Mouse (Mus musculus): Measurements from ENCODE around the gene Tigar. TPM values are rescaled to one million over a fixed set of nuclear protein-coding genes. Genes with fewer than 3 reads are reported as not detected.
A peak's percentile ranks its signal among the peaks of the same experiment; 100 is the strongest.

The Tigar gene
- polyA plus RNA-seq, 1 experiment: 1.7 TPM

DNA sequence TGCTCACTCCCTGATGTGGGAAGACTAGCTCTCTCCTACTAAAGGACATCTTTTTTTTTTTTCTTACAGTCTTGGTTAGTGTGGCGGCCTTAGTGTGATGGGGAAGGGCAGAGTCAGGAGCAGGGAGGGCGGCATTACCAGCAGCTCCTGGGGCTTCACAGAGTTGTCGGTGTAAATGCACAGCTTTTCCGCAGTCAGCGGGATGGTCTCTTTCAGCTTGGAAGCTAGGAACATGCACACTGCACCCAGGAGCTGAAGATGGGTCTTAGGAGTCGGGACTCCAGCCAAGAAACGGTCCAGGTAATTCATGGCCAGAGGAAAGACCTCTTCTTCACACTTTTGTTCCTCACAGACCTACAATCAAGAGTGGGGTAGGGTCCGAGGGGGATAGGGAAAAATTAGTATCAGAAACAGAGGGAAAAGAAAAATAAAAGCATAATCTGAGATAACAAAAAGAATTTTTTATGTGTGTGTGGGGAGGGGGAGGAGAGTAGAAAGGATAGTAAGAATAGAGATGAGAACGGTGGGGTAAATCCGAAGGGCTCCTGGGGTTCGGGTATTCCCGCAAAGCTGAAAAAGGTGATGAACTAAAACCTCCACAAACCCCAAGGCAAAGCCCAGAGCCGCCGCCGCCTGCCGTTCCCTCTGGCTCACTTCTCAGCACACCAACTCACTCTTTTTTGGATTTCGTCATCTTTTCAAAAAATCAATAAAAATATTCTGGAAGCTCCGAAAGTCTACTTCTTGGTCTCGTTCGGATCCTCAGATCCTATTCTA, 39.4 kb upstream of the Tigar start:
- 22% methylated on average over 20 of the region's 20 CpGs for WGBS
- Histone ChIP-seq H3K4me1 (ENCODE audit: control insufficient read depth, insufficient read depth, insufficient read length) (peaks cover 5% of the 10 kb centered on the region; the same call in 1 of the 2 replicates), H3K4me3 (ENCODE audit: extremely low read depth, insufficient read depth, insufficient read length) (peak overlapping the region; percentile 63), H3K27me3 (ENCODE audit: control insufficient read depth, insufficient read depth, low read length) (peaks cover 3% of the 10 kb centered on the region; the same call in 1 of the 2 replicates), H3K27ac (ENCODE audit: insufficient read depth, low read length) (no peak overlapping the region), H3K36me3 (ENCODE audit: control insufficient read depth, insufficient read depth, low read length) (0 out of 2 replicates have a peak, but pooled peaks cover 5% of the 10 kb centered on the region)
- DNase-seq (ENCODE audit: low read depth in 1 of 2, low spot score in 2 of 2): no peak
- TF ChIP-seq CTCF (IDR thresholded peaks at IDR 0.05; ENCODE audit: extremely low read depth, insufficient read depth, insufficient read length, insufficient replicate concordance) (no peak), POLR2A (IDR thresholded peaks at IDR 0.05; ENCODE audit: low read depth, low read length) (no peak)

DNA sequence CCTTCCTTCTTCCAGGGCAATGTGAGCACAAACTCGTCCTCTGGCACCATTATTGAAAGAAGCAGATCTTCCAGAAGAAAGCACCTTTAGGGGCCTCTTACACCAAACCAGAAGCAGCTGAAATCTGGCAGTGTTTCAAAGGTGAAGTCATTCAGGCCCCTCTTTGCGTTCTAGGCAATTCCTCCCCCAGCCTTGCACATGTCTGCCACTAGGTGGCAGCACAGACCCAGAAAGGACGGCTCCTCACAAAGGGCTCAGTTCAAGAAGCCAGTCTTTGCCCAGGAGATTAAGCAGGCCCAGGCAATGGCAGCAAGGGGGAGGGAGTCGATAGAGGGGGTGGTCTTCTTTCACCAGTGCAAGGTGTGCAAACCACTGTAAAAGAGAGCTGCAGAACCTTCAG, 38.3 kb upstream of the Tigar start:
- Histone ChIP-seq H3K36me3 (ENCODE audit: control insufficient read depth, insufficient read depth, low read length) (0 out of 2 replicates have a peak, but pooled peaks cover 5% of the 10 kb centered on the region), H3K4me1 (ENCODE audit: control insufficient read depth, insufficient read depth, insufficient read length) (no peaks in the 10 kb centered on the region; the same call in 1 of the 2 replicates), H3K27ac (ENCODE audit: insufficient read depth, low read length) (no peak overlapping the region), H3K27me3 (ENCODE audit: control insufficient read depth, insufficient read depth, low read length) (0 out of 2 replicates have a peak, but pooled peaks cover 1% of the 10 kb centered on the region), H3K4me3 (ENCODE audit: extremely low read depth, insufficient read depth, insufficient read length) (no peak overlapping the region)
- WGBS: 4% methylated on average over 4 of the region's 4 CpGs
- DNase-seq (ENCODE audit: low read depth in 1 of 2, low spot score in 2 of 2): peak; percentile 77 to 78
- TF ChIP-seq POLR2A (IDR thresholded peaks at IDR 0.05; ENCODE audit: low read depth, low read length): no peak
- peak; percentile 96 for TF ChIP-seq CTCF (IDR thresholded peaks at IDR 0.05; ENCODE audit: extremely low read depth, insufficient read depth, insufficient read length, insufficient replicate concordance)

DNA sequence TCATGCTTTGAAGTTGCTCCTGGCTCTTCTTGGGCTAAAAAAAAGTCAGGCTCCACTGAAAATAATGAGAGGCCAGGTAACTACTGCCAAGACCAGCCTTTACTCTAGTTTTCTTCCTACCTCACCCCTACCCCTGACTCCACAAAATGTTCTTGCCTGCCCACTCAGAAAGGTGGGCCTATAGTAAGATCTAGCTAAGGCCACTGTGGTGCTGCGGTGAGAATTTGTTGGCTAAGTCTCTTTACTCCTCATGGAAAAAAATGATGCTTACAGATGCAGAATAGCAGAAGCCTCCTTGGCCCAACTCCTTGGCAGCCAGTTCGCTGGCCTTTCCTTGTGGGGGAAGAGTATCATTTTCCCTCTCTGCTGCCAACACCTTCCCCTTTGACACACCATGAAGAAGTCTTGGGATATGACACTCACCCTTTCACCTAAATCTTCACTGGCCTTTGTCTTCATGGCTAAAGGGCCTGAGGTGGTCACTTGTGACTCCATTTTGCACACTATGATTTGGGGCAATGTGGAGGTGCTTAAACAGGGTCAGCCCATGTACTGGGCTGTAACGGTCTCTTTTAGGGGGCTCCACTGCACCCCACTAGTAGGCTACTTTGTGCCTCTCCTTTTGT, 37.1 kb upstream of the Tigar start:
- peaks cover 5% of the 10 kb centered on the region; the same call in 1 of the 2 replicates for H3K36me3 ChIP-seq (ENCODE audit: control insufficient read depth, insufficient read depth, low read length)
- no peaks in the 10 kb centered on the region for H3K27me3 ChIP-seq (ENCODE audit: control insufficient read depth, insufficient read depth, low read length)
- no peak overlapping the region for H3K27ac ChIP-seq (ENCODE audit: insufficient read depth, low read length)
- H3K4me3 ChIP-seq (ENCODE audit: extremely low read depth, insufficient read depth, insufficient read length): no peak overlapping the region
- no peak for DNase-seq (ENCODE audit: low read depth in 1 of 2, low spot score in 2 of 2)
- TF ChIP-seq POLR2A (IDR thresholded peaks at IDR 0.05; ENCODE audit: low read depth, low read length) (no peak), CTCF (IDR thresholded peaks at IDR 0.05; ENCODE audit: extremely low read depth, insufficient read depth, insufficient read length, insufficient replicate concordance) (no peak)
- H3K4me1 ChIP-seq (ENCODE audit: control insufficient read depth, insufficient read depth, insufficient read length): no peaks in the 10 kb centered on the region; the same call in 1 of the 2 replicates
- 85% methylated on average over 3 of the region's 3 CpGs for WGBS

DNA sequence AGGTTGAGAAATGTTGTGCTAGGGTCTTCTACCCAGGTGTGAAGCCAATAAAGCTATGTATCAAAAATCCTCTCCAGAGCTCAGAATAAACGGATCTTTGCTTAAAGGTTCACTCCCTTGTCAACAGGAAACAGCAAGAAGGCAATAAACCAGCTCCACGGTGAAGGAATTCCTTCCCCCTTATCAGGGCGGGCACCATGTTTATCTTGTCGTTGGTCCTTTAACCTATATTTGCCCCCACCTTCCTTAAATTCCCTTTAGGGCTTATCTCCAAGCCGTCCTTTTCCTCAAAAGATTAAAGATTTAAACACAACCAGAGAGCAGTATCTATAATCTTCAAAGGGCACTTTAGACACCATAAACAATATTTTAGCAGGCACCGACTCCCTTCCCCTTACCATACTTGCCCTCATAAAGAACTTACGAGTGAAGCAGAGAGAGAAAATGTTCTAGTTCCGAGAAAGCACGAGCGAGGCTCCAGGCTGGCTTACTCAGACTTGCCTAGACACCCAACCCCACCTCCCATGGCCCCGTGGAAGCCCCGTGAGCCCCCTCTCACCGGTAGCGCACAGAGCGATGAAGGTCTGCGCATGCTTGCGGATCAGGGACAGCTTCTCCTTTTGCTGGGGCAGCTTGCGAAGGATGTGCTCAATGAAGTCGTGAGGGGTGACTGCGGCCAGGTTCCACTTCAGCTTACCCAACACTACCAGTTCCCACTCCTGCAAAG, 36.3 kb upstream of the Tigar start:
- 72% methylated on average over 20 of the region's 20 CpGs for WGBS
- TF ChIP-seq CTCF (IDR thresholded peaks at IDR 0.05; ENCODE audit: extremely low read depth, insufficient read depth, insufficient read length, insufficient replicate concordance): no peak
- TF ChIP-seq POLR2A (IDR thresholded peaks at IDR 0.05; ENCODE audit: low read depth, low read length): no peak
- no peak overlapping the region for H3K4me3 ChIP-seq (ENCODE audit: extremely low read depth, insufficient read depth, insufficient read length)
- peaks cover 7% of the 10 kb centered on the region for H3K36me3 ChIP-seq (ENCODE audit: control insufficient read depth, insufficient read depth, low read length)
- no peak for DNase-seq (ENCODE audit: low read depth in 1 of 2, low spot score in 2 of 2)
- no peak overlapping the region for H3K27ac ChIP-seq (ENCODE audit: insufficient read depth, low read length)
- H3K4me1 ChIP-seq (ENCODE audit: control insufficient read depth, insufficient read depth, insufficient read length): no peaks in the 10 kb centered on the region; the same call in 1 of the 2 replicates
- no peaks in the 10 kb centered on the region for H3K27me3 ChIP-seq (ENCODE audit: control insufficient read depth, insufficient read depth, low read length)

DNA sequence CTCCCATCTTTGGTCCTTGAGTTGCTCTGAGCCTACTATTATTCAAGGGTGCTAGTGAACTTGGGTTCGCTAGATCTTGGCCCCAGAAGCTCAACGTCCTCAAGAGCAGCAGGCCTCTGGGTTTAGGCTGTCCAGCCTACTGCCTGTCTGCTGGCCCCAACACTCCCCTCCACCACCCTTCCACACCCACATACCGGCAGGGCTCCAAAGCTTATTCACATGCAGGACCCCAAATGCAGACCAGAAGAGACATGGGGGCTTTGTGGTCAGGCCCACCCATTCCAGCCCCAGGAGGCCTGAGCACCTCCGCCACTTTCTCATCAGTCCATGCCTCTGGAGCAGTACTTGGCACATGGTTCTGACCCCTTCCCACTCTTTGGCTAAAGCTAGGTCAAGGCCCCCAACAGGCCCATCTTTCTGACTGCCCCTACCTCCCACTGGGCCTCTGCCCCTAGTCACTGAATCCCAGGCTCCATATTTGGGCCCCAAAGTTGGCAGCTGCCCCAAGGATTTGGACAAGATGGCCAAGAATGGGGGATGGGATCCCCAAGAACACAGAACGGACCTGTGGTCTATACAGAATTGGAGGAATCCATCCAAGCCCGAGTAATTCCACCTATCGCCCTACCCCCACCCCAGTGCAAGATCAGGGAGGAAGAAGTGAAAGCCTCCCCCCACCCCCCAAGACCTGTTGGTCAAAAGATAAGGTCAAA, 34.4 kb upstream of the Tigar start:
- no peak for DNase-seq (ENCODE audit: low read depth in 1 of 2, low spot score in 2 of 2)
- TF ChIP-seq POLR2A (IDR thresholded peaks at IDR 0.05; ENCODE audit: low read depth, low read length): no peak
- no peak for TF ChIP-seq CTCF (IDR thresholded peaks at IDR 0.05; ENCODE audit: extremely low read depth, insufficient read depth, insufficient read length, insufficient replicate concordance)
- H3K4me1 ChIP-seq (ENCODE audit: control insufficient read depth, insufficient read depth, insufficient read length): no peaks in the 10 kb centered on the region; the same call in 1 of the 2 replicates
- H3K4me3 ChIP-seq (ENCODE audit: extremely low read depth, insufficient read depth, insufficient read length): no peak overlapping the region
- peaks cover 14% of the 10 kb centered on the region for H3K36me3 ChIP-seq (ENCODE audit: control insufficient read depth, insufficient read depth, low read length)
- H3K27ac ChIP-seq (ENCODE audit: insufficient read depth, low read length): no peak overlapping the region
- H3K27me3 ChIP-seq (ENCODE audit: control insufficient read depth, insufficient read depth, low read length): no peaks in the 10 kb centered on the region
- WGBS: 78% methylated on average over 7 of the region's 7 CpGs

DNA sequence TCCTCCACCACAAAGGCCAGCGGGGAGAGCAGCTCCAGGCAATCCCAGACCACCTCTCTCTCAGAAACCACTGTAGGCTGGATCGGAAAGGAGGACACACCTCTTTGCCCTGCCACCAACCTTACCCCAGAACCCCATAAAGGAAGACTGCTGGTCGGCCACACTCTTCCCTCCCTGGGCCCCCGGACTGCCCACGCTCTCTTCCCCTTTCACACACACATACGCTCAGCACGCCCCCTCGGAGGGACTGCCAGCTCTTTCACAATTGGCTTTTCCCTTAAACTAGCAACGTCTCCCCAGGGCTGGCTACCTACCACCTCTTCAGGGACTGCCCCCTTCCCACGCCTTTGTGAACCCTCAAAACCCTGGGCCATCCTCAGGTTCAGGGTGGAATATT, 33.8 kb upstream of the Tigar start:
- WGBS: 39% methylated on average over 10 of the region's 10 CpGs
- Histone ChIP-seq H3K4me1 (ENCODE audit: control insufficient read depth, insufficient read depth, insufficient read length) (no peaks in the 10 kb centered on the region; the same call in 1 of the 2 replicates), H3K27ac (ENCODE audit: insufficient read depth, low read length) (no peak overlapping the region), H3K4me3 (ENCODE audit: extremely low read depth, insufficient read depth, insufficient read length) (no peak overlapping the region), H3K36me3 (ENCODE audit: control insufficient read depth, insufficient read depth, low read length) (peaks cover 14% of the 10 kb centered on the region), H3K27me3 (ENCODE audit: control insufficient read depth, insufficient read depth, low read length) (no peaks in the 10 kb centered on the region)
- TF ChIP-seq CTCF (IDR thresholded peaks at IDR 0.05; ENCODE audit: extremely low read depth, insufficient read depth, insufficient read length, insufficient replicate concordance) (no peak), POLR2A (IDR thresholded peaks at IDR 0.05; ENCODE audit: low read depth, low read length) (no peak)
- no peak for DNase-seq (ENCODE audit: low read depth in 1 of 2, low spot score in 2 of 2)

Measured in spleen, adult 2 months (tissue).